Mouse (Mus musculus) heart, adult 8-10 months (tissue): ENCODE data around the gene Rhobtb1. TPM values are rescaled to one million over a fixed set of nuclear protein-coding genes. Genes with fewer than 3 reads are reported as not detected.

Source experiments
- DNase-seq: peaks from one replicate; pipeline ENCODE4 v3.0.0; 2022; ENCODE audit warnings: low spot score
- total RNA-seq, 4 experiments: library from RNA; stranded (reverse); gene quantifications; 2 replicates each; pipeline ENCODE4 v1.2.4; 2022

The Rhobtb1 gene
- total RNA-seq, 4 experiments from 2014 or later: 141 to 253 (median 172) TPM

- DNase-seq: no peak
Measured at GRCm38 (mm10) chr10:69210659-69211058, 59.4 kb downstream of the Rhobtb1 start.

- DNase-seq: peak; percentile 77
Measured at GRCm38 (mm10) chr10:69211560-69211959, 60.3 kb downstream of the Rhobtb1 start.

- no peak for DNase-seq
Measured at GRCm38 (mm10) chr10:69211976-69212375, 60.7 kb downstream of the Rhobtb1 start.

GRCm38 (mm10) chr10:69212542-69213440 is 61.6 kb downstream of the Rhobtb1 start, which contains the start of gene A930033H14Rik:
TSS of gene A930033H14Rik (minus strand) at chr10:69213098.
- DNase-seq: peak; percentile 87

GRCm38 (mm10) chr10:69213451-69213877 is 62.2 kb downstream of the Rhobtb1 start:
- DNase-seq: no peak

GRCm38 (mm10) chr10:69213986-69214385 is 62.8 kb downstream of the Rhobtb1 start:
- DNase-seq: no peak

- DNase-seq: no peak
Measured at GRCm38 (mm10) chr10:69217127-69217690, 66.0 kb downstream of the Rhobtb1 start.

- DNase-seq: peak; percentile 89
Measured at GRCm38 (mm10) chr10:69218458-69219288, 67.4 kb downstream of the Rhobtb1 start.

- DNase-seq: no peak
Measured at GRCm38 (mm10) chr10:69219289-69219626, 68.0 kb downstream of the Rhobtb1 start.

GRCm38 (mm10) chr10:69220296-69220695 is 69.1 kb downstream of the Rhobtb1 start:
- DNase-seq: peak; percentile 75

- no peak for DNase-seq
Measured at GRCm38 (mm10) chr10:69221148-69221547, 69.9 kb downstream of the Rhobtb1 start.

GRCm38 (mm10) chr10:69221955-69222354 is 70.7 kb downstream of the Rhobtb1 start:
- no peak for DNase-seq

GRCm38 (mm10) chr10:69223232-69223631 is 72.0 kb downstream of the Rhobtb1 start:
- no peak for DNase-seq

- DNase-seq: no peak
Measured at GRCm38 (mm10) chr10:69224276-69224675, 73.0 kb downstream of the Rhobtb1 start.

GRCm38 (mm10) chr10:69225471-69225870 is 74.2 kb downstream of the Rhobtb1 start:
- DNase-seq: no peak

- no peak for DNase-seq
Measured at GRCm38 (mm10) chr10:69225951-69226350, 74.7 kb downstream of the Rhobtb1 start.

GRCm38 (mm10) chr10:69237185-69237584 is 86.0 kb downstream of the Rhobtb1 start:
- no peak for DNase-seq

- DNase-seq: no peak
Measured at GRCm38 (mm10) chr10:69237781-69238180, 86.5 kb downstream of the Rhobtb1 start.

GRCm38 (mm10) chr10:69238311-69238710 is 87.1 kb downstream of the Rhobtb1 start:
- DNase-seq: no peak

- peak; percentile 70 for DNase-seq
Measured at GRCm38 (mm10) chr10:69240530-69240929, 89.3 kb downstream of the Rhobtb1 start.

GRCm38 (mm10) chr10:69245151-69245550 is 93.9 kb downstream of the Rhobtb1 start:
- no peak for DNase-seq
